In the genomic region with DNA sequence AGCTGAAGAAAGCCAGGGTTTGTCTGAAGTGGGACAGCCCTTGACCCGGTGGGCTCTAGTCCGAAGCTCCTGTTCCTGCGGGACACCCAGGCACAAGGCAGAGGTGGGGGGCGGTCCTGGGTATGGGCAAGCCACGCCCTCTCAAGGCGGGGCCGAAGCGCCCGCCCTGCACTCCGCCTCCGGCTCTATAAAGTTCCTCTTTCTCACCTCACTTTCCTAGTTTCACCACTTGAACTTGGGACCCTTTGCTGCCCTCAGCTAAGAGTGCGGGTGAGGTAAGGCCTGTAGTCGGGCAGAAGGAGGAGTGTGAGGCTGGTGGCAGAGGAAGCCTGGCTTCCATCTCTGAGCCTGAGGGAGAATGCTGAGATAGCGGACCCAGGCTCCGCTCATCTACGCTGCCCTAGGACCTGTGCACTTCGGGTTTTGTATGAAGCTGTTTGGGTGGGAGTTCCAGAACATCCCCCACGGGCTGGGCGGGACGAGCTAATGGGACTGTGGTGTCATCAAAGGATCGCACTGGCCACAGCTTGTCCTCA, we compare ENCODE assay signal across 8 mouse cellular contexts. TPM values are rescaled to one million over a fixed set of nuclear protein-coding genes. Genes with fewer than 3 reads are reported as not detected.
A peak's percentile ranks its signal among the peaks of the same experiment; 100 is the strongest.
DNase-seq lines count a peak whose midpoint lies in the region; ATAC-seq and TF ChIP-seq lines count a peak whose summit lies in the region.

A gene (plus strand): TSS at position 206 of the 536 bp plus-strand sequence.

- H3K4me3 ChIP-seq in E14TG2a.4 (replicated peaks; ENCODE audit: low read length) (peak within 1 kb of the TSS; percentile 74), myocyte (no peak within 1 kb of the TSS)
- H3K4me3 ChIP-seq in bone marrow macrophage, adult 2 months (ENCODE audit: insufficient read depth, low read length): peak within 1 kb of the TSS; percentile 58
- peak within 1 kb of the TSS; percentile 32 to 43 for H3K4me3 ChIP-seq in liver, embryonic 14.5 days (ENCODE audit: insufficient read depth in 1 of 2, low read depth in 2 of 2, low read length in 2 of 2)

- peak within 1 kb of the TSS; percentile 54 for H3K4me2 ChIP-seq in liver, embryonic 14.5 days (ENCODE audit: low read depth)
- peak within 1 kb of the TSS; percentile 65 for H3K4me2 ChIP-seq in myocyte (ENCODE audit: low read depth)

- no peaks in the 10 kb centered on the region for H3K79me2 ChIP-seq in myocyte (ENCODE audit: control insufficient read depth, insufficient read depth)

- TF ChIP-seq POLR2A in bone marrow macrophage, adult 2 months (IDR thresholded peaks at IDR 0.05; ENCODE audit: borderline replicate concordance, low read depth, low read length): no peak
- TF ChIP-seq POLR2A in myocyte (IDR thresholded peaks at IDR 0.05; ENCODE audit: insufficient read length, low read depth): no peak

- no peak within 1 kb of the TSS for H3ac ChIP-seq in myocyte (ENCODE audit: control insufficient read depth, insufficient read length)

- H3K27ac ChIP-seq in bone marrow macrophage, adult 2 months (ENCODE audit: insufficient read depth, low read depth, low read length): no peak within 1 kb of the TSS
- H3K27ac ChIP-seq in liver, embryonic 14.5 days: no peak within 1 kb of the TSS

- H3K27me3 ChIP-seq in E14TG2a.4 (ENCODE audit: insufficient read depth, low read length): peaks cover 62% of the 10 kb centered on the region
- peaks cover 36% of the 10 kb centered on the region for H3K27me3 ChIP-seq in liver, embryonic 14.5 days (ENCODE audit: control insufficient read depth, insufficient read depth, low read length)
- H3K27me3 ChIP-seq in myocyte (ENCODE audit: control insufficient read depth, insufficient read depth, insufficient read length): peaks cover 45% of the 10 kb centered on the region

- no peak for TF ChIP-seq CTCF in E14TG2a.4 (conservative IDR thresholded peaks at IDR 0.05; ENCODE audit: low read length)
- no peak for TF ChIP-seq CTCF in bone marrow macrophage, adult 2 months (IDR thresholded peaks at IDR 0.05; ENCODE audit: low read depth, low read length)
- TF ChIP-seq CTCF in liver, embryonic 14.5 days (IDR thresholded peaks at IDR 0.05; ENCODE audit: low read depth): no peak

- no peak for TF ChIP-seq EP300 in liver, embryonic 14.5 days (IDR thresholded peaks at IDR 0.05; ENCODE audit: low read depth)

- H3K36me3 ChIP-seq in E14TG2a.4 (ENCODE audit: insufficient read depth, low read length) (no peaks in the 10 kb centered on the region), myocyte (ENCODE audit: control insufficient read depth, insufficient read depth) (no peaks in the 10 kb centered on the region)
- H3K36me3 ChIP-seq in liver, embryonic 14.5 days (replicated peaks; ENCODE audit: control insufficient read depth, insufficient read depth, low read depth): no peaks in the 10 kb centered on the region

- H3K4me1 ChIP-seq in E14TG2a.4 (replicated peaks; ENCODE audit: low read depth, low read length): peaks cover 23% of the 10 kb centered on the region
- H3K4me1 ChIP-seq in bone marrow macrophage, adult 2 months (ENCODE audit: control insufficient read depth, insufficient read depth, low read length): peaks cover 18% of the 10 kb centered on the region
- no peaks in the 10 kb centered on the region for H3K4me1 ChIP-seq in liver, embryonic 14.5 days (replicated peaks; ENCODE audit: control insufficient read depth in 2 of 2, insufficient read depth in 2 of 2, low read length in 1 of 2)

- peak; percentile 51; the same call in 1 of the 2 replicates for ATAC-seq in liver, embryonic 14.5 days (ENCODE audit: insufficient read depth)

- intact Hi-C loops in gastrocnemius, postnatal 14 days (cut with DNase I; ENCODE audit: low total_unique reads): no loop called here

- peak; percentile 52 for DNase-seq in gastrocnemius, postnatal 14 days
- peak; percentile 91 for DNase-seq in induced T-regulatory cell, adult 2 months (ENCODE audit: low read depth)
- DNase-seq in liver, embryonic 14.5 days (ENCODE audit: low read depth in 3 of 3, low spot score in 3 of 3): no peak
- DNase-seq in testis, postnatal 14 days (ENCODE audit: low spot score): peak; percentile 35
- DNase-seq in cerebellum, adult 9-11 months: no peak

- no peaks in the 10 kb centered on the region; the same call in 1 of the 2 replicates for H3K9me3 ChIP-seq in E14TG2a.4 (ENCODE audit: low read length)
- no peaks in the 10 kb centered on the region for H3K9me3 ChIP-seq in liver, embryonic 14.5 days (ENCODE audit: control insufficient read depth, low read length)

- WGBS in liver, embryonic 14.5 days (ENCODE audit: insufficient replicate concordance): 3% methylated on average over 19 of the region's 21 CpGs

- H3K9ac ChIP-seq in liver, embryonic 14.5 days (replicated peaks): no peak within 1 kb of the TSS

TF ChIP-seq in myocyte, 11 proteins besides CTCF, POLR2A, EP300 and RAD21:
- TF ChIP-seq USF1 (IDR thresholded peaks at IDR 0.05; ENCODE audit: low read depth) (no peak), TCF12 (IDR thresholded peaks at IDR 0.05; ENCODE audit: insufficient read depth, poor library complexity, severe bottlenecking) (no peak), TCF3 (IDR thresholded peaks at IDR 0.05; ENCODE audit: insufficient read length, low read depth) (no peak), CEBPB (IDR thresholded peaks at IDR 0.05; ENCODE audit: insufficient read depth, poor library complexity, severe bottlenecking) (no peak), E2F4 (IDR thresholded peaks at IDR 0.05; ENCODE audit: insufficient read depth) (no peak), MYOD1 (IDR thresholded peaks at IDR 0.05; ENCODE audit: control insufficient read depth in 1 of 3, insufficient read length in 2 of 3, low read depth in 2 of 3) (no peak), POLR2AphosphoS2 (IDR thresholded peaks at IDR 0.05; ENCODE audit: insufficient read length, low read depth) (no peak), MAX (IDR thresholded peaks at IDR 0.05; ENCODE audit: low read depth) (no peak), REST (IDR thresholded peaks at IDR 0.05; ENCODE audit: insufficient read depth, insufficient read length) (no peak), MYOG (IDR thresholded peaks at IDR 0.05; ENCODE audit: control insufficient read depth in 1 of 3, insufficient read depth in 1 of 3, insufficient read length in 2 of 3, low read depth in 2 of 3) (no peak), SRF (IDR thresholded peaks at IDR 0.05; ENCODE audit: control insufficient read depth, insufficient read length, low read depth) (no peak)
TF ChIP-seq in myocyte: peak in this region for 0.

RNA-seq across cellular contexts. Expression of the gene that starts here (rescaled TPM):
- polyA plus RNA-seq in bone marrow macrophage, adult 2 months (2012; ENCODE audit: insufficient read depth, insufficient read length, missing spikeins): 7.5 and 9.3 TPM in 2 replicates
- 1 to 10 TPM in 1 of 2 experiments, under 1 TPM in 1; 0.78 to 1.2 TPM for total RNA-seq in gastrocnemius, postnatal 14 days (2021)
- polyA plus RNA-seq in liver, embryonic 14.5 days (2012; rRNA removed): 0.06 and 0.08 TPM in 2 replicates
- polyA plus RNA-seq in liver, embryonic 14.5 days (2014; fragmentation: Nextera tagmentation; extraction: Ambion mirVana): 0.09 and 0.11 TPM in 2 replicates
- 0.01 TPM for polyA plus RNA-seq in myocyte (2012; fragmentation: generic; extraction: Trizol)

Comparison
In these comparisons a context has a peak if more than half of its experiments do, and no peak if none do; other contexts are left out.
1. Peak in ATAC-seq, H3K4me3 ChIP-seq and H3K4me2 ChIP-seq in liver, embryonic 14.5 days; RNA of the gene not detected or under 1 TPM.
2. DNase-seq: peak in gastrocnemius, postnatal 14 days (single experiment), induced T-regulatory cell, adult 2 months (single experiment) and testis, postnatal 14 days (single experiment); none in liver, embryonic 14.5 days (0 of 3) and cerebellum, adult 9-11 months (single experiment).